Mouse (Mus musculus) right cerebral cortex, postnatal 14 days (tissue): ENCODE data around the gene Rbm42.

Source experiments
- DNase-seq: peaks from one replicate; pipeline ENCODE4 v3.0.0; 2022

Rbm42 gene

DNA sequence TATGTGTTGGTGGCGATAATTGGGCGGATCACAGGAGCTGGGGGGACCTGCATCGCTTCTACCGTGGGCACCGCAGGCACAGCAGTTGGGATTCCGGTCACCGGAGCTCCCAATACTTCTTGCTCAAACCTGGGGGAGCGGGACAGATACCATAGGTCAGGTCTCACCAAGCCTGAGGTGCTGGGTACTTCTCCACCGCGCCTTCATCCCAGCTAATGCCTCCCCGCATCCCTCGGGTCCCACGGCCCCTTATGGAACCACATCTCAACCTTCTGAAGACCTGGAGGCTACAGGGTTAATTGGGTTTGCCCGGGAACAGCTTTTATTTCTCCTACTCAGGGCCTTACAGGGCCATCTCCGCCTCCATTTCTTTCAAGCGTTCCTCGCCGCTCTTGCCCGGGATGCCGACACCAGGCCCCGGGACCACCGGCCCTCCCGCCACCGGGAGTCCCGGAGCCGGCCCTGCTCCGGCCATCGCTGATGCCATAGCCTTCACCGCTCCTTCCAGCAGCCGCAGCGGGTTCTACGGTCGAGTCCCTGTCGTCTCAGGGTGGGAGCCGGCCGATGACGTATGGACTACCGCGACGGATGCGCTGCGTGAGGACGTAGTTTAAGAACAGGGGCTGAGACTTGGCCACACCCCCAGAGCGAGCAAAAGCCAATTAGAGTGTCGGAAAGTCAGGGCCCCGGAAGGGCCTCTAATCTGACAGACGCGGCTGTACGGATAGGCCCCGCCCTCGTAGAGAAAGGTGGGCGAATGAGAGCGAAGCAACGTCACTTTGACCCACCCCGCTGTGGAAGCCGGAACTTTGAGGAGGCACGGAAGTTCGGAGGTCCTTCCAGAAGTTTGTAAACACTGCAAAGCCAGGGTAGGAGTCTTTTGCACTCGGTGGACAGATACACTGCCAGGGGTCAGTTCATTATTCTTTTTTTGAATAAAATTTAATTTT is at the start of gene Rbm42:
TSS of gene Rbm42 (minus strand) at position 727 of the 950 bp plus-strand sequence.
- DNase-seq, result peak; percentile 97

DNA sequence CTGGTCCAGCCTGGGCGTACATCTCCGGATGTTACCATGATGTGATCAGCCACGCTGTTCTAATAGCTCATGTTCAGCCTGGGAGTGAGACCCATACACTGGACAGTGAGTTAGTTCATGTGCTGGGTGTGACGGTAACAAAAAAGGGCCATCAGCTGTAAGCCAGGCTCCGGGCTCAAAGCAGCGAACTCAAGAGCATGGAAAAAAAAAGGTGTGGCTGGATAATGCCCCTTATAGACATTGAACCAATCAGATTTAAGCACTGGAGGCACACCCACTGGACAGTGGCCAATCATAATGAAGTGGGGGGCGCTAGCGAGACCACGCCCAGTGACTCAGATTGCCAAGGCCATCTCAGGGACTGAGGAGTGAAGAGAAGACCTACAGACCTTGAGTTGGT is 48.5 kb upstream of the Rbm42 start, which contains the start of gene 2200002J24Rik:
TSS of gene 2200002J24Rik (plus strand) at position 338 of the 400 bp plus-strand sequence.
- DNase-seq, result no peak

DNA sequence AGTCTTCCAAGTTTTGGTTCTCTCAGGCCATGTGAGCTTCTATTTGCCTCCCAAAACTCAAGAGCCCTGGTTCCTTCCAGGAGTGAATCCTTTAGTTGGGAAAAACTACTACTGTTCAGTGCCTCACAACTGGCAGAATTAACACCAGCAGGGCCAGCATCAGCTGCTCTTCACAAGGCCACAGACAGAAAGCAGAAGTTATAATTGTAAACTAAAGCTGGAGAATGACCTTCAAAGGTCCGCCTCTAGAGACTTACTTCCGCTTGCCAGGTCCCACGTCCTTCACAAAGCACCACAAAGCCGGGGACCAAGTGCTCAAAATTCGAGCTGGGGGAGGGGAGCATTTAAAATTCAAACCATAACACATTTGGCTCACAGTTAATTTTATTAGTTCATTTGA is 48.0 kb upstream of the Rbm42 start:
- no peak for DNase-seq

DNA sequence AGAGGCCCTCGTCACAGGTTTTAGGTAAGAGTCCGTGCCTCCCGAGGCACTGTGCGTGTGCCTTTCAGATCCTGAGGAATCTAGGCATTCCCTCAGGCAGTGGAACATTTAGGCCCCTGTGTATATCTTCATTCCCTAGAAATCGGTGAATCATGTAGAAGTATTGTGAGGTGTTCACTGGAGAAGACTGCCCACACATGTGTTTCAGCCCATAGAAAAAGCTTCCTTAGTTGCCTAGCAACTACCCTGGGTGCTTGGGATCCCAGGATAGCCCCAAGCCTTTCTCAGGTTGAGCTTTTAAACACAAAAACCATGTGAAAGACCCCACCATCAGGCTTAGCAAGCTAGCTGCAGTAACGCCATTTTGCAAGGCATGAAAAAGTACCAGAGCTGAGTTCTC is 38.2 kb upstream of the Rbm42 start:
- no peak for DNase-seq

DNA sequence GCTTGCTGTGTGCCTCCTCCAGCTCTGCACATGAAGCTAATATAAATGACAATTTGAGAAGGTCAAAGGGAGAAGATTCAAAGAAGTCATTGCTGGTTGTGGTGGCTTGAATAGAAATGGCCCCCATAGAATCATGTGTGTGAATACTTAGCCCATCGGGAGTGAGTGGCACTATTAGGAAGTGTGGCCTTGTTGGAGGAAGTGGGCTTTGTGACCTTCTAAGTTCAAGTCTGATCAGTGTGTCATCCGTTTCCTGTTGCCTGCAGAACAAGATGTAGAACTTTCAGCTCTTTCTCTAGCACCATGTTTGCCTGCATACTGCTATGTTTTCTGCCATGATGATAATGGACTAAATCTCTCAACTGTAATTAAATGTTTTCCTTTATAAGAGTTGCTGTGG is 33.3 kb upstream of the Rbm42 start:
- no peak for DNase-seq

DNA sequence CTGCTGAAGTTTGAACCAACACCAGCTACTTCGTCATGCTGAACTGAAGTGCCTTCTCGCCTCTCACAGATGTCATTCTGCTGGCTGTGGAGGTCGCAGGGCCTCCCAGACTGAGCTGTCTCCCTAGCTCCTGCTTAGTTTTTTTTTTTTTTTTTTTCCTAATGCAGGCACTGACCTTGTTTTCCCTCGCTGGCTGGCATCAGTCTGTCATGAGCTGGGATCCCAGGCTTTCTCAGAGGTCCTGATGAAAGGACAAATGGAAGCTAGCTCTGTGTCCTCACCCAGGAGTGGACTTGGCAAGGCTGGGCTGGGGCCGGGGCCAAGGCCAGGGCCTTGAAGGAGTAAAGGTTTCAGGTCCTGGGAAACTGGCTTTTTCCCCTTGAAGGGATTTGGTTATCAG is 31.8 kb upstream of the Rbm42 start:
- no peak for DNase-seq

DNA sequence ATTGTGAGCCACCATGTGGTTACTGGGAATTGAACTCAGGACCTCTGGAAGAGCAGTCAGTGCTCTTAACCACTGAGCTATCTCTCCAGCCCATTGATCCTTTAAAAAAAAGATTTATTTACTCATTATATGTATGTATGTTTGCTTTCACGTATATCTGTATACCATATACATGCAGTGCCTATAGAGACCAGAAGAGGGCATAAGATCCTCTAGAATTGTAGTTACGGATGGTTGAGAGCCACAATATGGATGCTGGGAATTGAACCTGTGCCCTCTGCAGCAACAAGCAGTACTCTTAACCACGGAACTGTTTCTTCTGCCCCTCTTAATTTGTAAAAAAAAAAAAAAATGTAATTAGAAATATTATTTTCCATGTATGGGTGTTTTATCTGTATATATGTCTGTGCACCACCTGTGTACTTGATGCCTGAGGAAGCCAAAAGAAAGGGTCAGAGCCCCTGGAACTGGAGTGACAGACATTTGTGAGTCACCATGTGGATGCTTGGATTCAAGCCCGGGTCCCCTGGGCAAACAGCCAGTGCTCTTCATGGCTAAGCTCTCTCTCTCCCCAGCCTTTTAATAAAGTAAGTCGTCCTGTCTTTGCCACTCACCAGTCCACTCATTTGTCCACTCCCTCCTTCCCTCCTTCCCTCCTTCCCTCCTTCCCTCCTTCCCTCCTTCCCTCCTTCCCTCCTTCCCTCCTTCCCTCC is 28.3 kb upstream of the Rbm42 start:
- DNase-seq, result no peak

DNA sequence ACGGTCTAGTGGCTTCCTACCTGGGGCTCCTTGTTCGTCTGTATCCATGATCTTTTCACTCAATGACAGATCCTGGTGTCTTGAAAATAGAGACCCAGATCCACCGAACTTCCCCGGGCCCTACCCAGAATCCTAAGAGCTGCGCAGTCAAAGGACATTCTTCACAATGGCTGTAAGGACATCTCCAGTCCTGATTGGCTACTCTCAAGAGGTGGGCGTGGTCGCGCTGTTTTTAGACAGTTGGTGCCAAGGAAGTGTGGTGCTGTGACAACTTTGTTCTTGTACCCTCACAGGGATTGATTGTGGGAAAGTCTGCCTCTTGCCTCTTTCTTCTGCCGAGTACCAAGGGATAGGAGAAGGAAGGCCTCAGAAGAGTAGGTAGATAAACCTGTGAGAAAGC is 21.4 kb upstream of the Rbm42 start, which contains the start of gene Pmis2:
TSS of gene Pmis2 (minus strand) at position 126 of the 400 bp plus-strand sequence.
- DNase-seq, result no peak

DNA sequence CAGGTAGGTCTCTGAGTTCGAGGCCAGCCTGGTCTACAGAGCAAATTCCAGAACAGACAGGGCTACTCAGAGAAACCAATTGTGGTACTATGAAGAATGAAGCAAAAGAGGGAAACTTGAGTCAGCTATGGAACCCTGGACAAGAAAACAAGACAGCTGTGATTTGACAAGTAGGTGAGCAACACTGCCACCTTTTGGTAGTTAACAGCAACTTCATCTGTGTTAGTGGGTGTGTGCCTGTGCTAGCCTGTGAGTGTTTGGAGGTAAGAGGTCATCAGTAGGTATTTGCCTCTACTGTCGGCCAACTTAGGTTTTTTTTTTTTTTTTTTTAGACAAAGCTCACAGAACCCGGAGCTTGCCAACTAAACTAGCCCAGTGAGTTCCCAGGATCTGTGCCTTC is 19.1 kb upstream of the Rbm42 start:
- DNase-seq, result no peak

DNA sequence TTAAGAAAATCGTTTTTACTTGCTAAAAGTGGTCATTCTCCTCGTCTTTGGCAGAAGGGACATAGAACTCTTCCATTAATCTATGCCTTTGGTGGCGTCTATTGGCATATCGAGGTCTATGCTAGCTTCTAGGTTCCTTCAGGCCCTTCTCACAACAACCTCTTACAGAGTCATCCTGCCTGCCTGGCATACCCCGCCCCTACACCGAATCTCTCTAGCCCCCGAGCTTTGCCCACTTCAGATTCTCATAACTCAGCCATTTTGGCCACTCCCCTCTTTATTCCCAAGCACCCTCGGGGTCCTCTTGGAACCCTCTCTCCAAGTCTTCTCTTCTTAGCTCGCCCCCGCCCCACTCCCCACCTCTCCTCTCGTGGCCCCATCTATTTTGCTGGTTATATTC is 15.2 kb upstream of the Rbm42 start:
- DNase-seq, result peak; percentile 10

DNA sequence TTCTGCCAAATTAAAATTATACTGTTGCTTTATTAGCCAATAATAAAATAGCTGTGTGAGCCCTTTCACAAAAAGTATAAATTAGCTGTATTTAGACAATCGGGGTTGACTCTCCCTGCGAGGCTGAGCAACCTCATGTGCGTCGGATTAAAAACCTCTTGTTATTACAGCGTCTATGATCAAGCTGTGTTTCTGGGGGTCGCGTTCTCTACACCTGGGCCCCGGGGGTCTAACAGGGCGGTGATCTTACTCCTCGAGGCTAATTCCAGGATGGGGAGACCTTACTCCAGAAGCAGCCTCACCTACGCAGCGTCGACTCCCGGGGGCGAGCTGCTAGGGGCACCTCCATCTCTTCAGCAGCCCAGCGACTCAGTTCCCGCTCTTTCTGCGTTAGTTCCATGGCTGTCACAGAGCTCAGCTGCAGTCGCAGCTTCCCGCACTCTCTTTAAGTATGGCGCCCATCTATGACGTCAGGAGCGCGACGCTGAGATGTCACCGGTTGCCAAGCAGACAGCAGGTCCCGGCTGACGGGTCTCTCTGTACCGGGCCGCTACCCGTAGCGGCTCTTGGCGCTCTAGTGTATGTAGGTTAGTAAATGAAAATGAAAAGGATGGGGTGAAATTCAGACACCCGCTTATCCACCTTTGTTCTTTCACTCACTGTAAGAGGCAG is 14.5 kb upstream of the Rbm42 start, which contains the start of gene Haus5:
TSS of gene Haus5 (minus strand) at position 466 of the 672 bp plus-strand sequence.
- peak; percentile 92 for DNase-seq

DNA sequence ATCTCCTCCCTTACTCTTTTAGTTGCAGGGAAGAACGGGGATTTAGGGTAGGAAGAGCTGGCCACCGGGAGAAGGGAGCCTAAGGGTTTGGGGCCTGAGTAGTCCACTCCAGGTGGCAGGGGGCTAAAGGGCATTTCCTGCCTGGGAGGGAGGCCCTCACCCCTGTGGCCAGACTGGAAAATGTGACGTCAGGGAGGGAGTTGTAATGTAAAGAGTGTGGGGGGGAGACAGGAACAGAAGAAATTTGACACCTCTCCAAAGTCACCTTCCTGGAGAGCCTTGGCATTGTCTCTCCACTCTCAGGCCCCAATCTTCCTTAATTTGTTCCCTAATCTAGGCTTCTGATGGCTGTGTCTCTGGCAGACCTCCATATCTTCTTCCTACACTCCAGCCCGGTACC is 11.0 kb downstream of the Rbm42 start:
- no peak for DNase-seq

DNA sequence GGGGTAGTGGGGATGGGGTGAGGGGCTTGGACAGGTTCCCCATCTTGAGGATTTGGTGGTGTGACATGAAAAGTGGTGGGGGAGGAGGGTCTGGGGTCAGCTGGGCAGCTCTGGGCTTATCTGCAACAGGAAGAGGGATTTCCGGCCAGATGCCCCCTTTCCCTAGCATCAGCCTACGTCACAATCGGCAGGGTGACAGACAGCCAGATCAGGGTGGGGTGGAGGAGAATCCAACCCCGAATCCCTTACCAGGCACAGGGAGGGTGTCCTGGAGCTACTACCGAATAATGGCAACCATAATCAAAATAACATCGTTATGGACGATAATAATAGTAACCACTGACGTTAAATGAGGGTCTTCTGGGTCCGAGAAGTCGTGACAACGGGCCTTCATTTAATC is 13.7 kb downstream of the Rbm42 start:
- DNase-seq, result no peak

DNA sequence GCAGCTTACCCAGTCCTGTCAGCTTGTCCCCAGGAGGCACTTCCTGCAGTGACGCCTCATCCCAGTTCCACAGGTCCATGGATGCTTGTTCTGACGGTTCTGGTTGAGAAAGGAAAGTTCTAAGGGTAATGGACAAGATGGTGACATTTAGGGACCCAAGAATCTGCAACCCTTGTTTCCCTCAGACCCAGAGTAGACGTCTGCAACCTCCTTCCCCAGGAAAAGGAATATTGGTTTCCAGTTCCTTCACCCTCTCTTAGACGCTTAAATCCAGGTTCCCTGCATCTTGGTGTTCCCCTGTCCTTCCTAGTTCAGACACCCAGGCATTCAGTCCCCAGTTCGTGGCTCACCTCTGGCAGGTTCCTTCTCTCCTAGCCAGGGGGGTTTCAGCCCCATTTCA is 14.4 kb downstream of the Rbm42 start, which contains the start of gene Etv2:
TSS of gene Etv2 (minus strand) at position 101 of the 400 bp plus-strand sequence.
- DNase-seq, result no peak

DNA sequence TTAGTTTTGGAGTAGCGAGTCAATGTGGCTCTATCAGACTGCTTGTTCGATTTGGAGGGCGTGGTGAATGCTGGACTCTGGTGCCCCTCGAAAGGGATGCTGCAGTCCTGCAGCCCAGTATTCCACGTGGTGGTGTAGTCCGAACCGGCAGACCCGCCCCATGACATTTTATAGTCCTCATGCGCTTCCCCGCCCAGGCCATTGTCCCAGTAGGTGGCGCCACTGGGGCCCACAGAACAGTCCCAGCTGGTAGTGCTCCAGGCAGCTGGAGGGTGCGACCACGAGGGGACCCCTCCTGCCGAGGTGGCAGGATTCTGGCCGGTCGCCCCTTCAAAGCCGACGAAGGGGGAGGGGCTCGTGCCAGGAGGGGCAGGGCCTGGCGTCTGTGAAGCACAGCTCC is 15.5 kb downstream of the Rbm42 start:
- peak; percentile 36 for DNase-seq

DNA sequence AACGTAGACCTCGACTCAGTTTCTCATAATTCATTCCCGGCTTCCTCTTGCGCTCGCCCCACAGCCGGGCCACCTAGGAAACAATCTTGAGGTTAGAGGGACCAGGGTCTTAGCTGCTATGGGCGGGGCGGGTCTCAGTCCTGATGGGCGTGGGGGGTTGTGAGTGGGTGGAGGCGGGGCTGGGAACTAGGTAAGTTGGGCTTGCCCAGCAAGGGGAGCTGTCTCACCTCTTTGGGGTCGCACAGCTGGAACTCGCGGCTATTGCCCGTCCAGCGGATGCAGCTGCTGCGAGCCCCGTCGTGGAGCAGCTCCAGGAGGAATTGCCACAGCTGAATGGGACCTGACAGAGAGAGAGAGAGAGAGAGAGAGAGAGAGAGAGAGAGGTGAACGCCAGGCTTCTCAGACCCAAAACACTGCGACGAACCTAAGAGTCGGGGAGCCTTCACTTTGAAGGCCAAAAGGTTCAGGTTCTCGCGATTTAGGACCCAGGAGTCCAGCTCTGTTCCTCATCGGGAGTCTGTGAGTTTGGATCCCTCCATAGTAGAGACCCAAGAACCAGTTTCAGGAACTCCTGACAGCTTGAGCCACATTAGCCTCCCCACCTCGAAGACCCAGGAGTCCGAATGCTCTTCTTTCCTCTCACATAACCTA is 16.2 kb downstream of the Rbm42 start:
- no peak for DNase-seq

DNA sequence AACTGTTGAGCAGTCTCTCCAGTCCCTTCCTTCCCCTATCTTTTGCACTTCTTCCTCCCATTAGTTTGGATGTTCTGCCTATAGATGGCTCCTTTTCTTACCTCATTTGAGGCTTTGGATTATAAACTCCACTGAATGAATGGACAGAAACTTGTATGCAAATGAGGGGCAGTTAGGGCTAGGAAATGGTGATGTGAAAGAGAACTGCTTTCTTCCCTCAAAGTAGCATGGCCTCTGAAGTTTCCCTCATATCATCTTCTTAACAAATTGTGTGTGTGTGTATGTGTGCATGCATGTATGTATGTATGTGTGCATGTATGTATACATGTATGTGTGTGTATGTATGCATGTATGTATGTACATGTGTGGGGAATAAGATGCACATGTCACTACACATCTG is 21.1 kb downstream of the Rbm42 start:
- DNase-seq, result no peak

DNA sequence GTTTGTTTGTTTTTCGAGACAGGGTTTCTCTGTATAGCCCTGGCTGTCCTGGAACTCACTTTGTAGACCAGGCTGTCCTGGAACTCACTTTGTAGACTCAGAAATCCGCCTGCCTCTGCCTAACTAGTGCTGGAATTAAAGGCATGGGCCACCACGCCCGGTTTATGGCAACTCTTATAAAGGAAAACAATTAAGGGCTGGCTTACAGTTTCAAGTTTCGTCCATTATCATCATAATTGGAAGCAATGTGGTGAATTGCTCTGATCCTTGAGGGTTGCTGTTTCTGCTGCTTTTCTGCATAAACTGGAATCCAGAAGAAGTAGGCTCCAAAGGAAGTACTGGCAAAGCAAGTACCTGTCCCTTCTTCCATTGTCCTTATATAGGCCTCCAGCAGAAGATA is 23.5 kb downstream of the Rbm42 start:
- no peak for DNase-seq

DNA sequence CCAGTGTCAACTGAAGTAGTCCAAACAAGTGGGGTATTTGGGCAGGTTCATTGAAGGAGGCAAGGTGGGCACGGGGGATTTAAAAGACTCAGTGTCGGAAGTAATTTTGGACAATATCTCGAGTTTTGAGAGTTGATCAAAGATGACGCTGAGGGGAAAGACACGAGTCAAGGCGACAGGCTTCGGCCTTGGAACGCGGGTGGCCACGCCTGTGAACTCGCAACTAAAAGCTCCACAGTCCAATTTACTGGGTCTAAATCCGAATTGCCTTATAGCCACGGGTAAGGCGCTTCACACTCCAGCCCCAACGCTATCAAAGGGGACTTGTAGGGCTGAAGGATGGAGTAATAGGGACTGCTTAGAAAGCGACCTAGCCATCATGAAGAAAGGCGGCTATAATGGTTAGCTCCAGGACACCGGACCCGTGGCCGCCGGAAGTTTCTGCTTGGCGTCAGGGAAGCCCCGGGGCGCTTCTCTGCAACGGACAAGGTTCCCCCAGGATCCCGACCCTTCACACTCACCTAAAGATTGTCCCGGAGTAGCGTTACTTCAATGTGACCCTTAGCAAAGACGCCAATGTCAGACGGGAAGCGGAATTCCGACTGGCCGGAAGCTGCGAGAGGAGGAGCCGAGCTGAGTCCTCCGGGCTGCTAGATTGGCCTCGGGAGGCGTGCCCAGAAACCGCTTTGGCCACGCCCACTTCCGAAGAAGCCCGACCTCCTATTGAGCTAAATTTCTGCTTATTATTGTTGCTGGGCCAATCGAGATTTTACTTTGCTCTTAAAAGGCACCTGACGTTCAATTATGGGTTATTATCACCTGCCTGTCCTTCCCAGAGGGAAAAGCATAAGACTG is 24.4 kb downstream of the Rbm42 start, which contains the start of gene Cox6b1:
TSS of gene Cox6b1 (minus strand) at position 622 of the 855 bp plus-strand sequence.
- DNase-seq, result peak; percentile 85

DNA sequence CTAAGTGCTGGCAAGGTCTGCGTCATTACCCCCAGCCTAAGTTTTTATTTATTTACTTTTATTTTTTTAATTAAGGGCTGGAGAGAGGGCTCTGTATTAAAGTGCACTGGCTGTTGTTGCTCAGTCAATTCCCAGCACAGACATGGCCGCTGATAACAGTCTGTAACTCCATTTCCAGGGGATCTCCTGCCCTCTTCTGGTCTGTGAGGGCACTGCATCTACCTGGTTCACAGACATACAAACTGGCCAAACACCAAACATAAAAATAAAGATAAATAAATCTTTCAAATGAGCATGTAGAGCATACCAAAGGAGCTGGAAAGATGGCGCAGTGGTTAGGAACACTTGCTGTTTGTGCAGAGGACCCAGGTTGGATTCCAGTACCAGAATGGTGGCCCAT is 30.9 kb downstream of the Rbm42 start:
- peak; percentile 28 for DNase-seq

DNA sequence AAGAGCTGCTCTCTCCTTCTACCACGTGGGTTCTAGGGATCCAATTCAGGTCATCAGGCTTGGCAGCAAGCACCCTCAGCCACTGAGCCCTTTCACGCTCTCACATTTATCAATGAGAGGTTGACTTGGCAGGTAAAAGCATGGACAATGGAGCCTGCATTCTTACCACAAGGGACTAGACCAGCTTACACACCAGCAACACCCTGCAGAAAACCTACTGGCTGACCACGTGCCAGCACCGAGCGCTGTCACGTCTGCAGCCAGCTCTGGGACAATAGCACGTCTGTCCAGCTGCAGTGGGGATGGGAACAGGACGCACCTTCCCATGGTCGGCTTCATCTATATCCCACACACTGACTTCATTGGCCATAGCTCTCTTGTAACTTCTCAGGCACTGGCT is 31.5 kb downstream of the Rbm42 start:
- no peak for DNase-seq
